Mouse (Mus musculus): ENCODE results near the gene Colec11.

DNA sequence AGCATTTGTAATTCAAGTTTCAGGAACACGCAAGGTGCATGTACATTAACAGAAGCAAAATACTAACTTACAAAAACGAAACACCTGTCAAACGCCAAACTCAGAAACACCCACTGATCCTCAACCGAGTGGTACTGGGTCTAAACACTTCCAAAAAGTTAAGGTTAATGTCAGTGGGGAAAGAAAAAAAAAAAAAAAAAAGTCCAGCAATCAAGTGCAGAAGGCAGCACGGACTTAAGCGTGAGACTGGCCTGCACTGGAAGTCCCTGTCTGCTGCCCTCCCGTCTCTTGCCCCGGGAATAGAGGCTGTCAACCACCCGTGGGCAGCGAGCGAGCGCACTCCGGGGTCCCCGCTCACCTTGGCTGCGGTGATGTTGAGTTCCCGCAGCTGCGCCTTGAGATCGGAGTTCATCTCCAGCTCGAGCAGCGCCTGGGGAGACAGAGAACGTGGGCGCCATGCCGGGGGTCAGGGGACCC lies 11.9 kb upstream of the Colec11 start:
- TF ChIP-seq POLR2A (IDR thresholded peaks at IDR 0.05; ENCODE audit: borderline replicate concordance, control insufficient read depth, low read depth, low read length) (no peak), CTCF (IDR thresholded peaks at IDR 0.05; ENCODE audit: control insufficient read depth, insufficient read depth, low read length) (no peak)

All from bone marrow, adult 2 months (tissue).